Mouse (Mus musculus) spleen, postnatal 36 days (tissue): ENCODE measurements around the gene Trub2.

Experiments
- DNase-seq, 2 experiments: peaks; one replicate each; pipeline ENCODE4 v3.0.0; 2022; ENCODE audit warnings: low spot score in 2 of 2, mixed read lengths in 1 of 2

The Trub2 gene

DNA sequence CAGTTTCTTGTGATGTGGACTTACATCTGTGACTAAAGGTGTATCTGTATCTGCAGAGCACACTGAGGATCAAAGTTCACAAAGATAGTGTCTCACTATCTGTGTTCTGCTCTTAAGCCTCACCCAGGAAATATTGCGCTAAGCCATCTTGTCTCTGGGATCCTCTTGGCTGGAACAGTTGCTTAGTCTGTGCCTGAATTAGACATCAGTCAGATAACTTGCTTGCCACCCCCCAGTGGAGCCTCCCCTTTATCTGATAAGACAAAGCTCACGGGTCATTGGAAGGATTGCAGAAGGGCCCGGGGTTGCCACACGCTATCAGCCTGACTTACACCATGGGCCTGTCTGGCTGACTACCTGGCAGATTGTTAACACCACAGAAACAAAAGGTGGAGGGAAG is 15.0 kb downstream of the Trub2 start:
- no peak for DNase-seq

DNA sequence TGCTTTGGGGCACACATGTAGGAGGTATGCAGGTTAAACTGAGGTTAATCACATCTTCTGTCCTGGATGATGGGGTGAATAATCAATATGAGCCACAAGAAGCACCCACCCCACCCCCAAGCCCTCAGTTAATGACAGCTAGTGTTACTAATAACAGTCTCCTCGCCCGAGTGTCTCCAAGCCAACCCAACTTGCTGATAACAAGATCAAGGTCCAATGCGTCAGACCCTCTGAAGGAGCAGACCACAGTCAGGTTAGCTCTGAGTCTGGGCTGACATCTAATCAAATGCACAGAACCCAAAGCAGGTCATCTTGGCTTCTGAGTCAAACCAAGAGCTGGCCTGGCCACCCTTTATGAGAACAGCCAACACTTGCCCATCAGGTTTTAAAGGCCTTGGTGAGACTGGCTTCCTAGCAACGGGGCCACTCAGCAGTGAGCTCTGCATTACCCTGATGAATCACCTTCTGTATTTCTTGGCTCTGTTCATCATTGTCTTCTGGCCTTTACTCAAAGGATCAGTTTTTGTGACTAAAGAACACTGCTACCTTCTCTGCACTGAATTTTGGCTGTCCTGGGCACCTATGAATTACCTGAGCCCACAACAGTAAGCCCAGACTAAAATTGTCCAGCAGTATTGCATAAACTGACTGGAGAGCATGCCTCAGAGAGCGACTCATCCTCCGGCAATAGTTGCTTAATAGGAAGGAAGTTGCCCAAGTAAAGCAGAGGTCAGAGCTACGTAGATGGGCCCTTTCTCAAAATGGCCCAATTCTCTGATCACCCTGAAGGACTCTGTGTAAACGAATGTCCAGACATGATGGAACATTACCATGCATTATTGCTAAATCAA is 16.5 kb downstream of the Trub2 start:
- DNase-seq: no peak

DNA sequence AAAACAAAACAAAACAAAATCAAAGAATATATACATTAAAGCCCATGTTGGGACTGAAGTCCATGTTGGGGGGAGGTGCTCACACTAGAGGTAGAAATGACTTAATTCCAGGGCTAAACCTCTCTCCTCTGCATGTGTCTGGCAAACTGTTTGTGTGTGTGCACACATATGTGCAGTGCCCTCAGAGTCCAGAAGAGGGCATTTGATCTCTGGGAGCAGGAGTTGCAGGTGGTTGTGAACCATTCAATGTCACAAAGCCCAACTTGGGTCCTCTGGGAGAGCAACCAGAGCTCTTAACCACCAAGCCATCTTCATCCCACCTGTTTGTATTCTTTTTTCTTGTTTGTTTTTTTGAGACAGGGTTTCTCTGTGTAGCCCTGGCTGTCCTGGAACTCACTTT is 18.1 kb downstream of the Trub2 start:
- no peak for DNase-seq

DNA sequence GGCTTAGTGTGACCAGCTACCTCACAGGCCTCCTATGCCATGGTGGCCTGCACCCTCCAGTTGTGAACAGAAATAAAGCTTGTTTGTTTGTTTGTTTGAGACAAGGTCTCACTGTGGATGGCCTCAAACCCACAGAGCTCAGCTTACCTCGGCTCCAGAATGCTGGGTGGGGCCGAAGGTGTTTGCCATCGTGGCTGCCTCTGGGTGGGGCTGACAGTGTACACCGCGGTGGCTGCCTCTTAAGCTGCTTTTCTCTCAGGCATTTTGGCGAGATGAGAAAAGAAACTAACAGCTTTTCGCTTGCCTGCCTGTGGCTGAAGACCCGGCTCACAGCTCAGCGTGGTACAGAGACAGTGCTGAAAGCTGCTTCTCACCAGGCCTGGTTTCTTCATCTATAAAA is 19.4 kb downstream of the Trub2 start:
- no peak for DNase-seq

DNA sequence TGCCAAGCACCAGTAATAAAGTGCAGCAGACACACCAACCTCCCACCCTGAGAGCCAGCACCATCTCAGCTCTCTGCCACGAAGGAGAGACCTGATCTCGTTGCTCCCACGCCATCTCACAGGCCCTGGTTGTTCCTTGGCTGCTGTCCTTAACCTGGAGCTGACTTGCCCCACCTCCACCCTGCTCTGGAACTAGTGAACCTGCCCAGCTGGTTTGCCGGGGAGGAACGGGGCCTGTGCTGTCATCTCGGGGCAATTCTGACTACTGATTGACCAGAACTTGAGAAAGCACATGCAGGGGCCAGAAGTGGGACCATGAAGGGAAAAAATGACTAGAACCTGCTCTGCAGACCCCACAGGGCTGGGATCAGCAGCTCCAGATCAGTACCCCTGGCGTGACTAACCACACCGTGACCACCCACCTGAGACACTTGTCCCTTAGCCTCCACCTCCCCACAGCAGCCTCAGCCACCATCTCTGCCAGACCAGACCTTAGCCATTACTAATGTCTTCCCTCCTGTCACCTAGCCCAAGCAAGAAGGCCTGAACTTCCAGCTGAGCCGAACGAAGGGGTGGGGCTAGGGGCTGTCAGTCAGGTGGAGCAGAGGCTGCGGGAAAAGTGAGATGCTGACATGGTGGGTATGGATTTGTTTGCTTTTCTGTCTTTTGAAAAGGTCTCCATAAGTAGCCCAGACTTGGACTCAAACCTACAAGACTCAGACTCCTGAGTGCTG is 20.2 kb downstream of the Trub2 start:
- no peak for DNase-seq

DNA sequence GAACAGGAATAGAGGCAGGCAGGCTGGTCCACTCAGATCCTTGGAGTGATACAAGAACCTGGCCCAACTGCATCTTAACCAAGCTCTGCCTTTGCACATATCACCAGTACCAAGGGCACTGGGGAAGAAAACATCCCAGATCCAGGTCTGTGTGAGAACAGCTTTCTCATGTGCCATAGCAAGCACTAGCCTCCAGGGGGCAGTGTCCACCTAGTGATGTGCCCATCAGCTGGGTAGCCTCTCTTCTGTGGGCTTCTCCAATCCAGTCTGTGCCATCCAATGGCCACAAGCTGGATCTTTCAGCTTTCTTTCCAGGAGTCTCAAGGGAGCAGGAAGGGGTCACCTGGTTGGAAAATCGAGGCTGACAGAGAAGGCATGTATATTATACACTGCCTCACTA is 23.5 kb downstream of the Trub2 start:
- DNase-seq: peak; percentile 26 to 44

DNA sequence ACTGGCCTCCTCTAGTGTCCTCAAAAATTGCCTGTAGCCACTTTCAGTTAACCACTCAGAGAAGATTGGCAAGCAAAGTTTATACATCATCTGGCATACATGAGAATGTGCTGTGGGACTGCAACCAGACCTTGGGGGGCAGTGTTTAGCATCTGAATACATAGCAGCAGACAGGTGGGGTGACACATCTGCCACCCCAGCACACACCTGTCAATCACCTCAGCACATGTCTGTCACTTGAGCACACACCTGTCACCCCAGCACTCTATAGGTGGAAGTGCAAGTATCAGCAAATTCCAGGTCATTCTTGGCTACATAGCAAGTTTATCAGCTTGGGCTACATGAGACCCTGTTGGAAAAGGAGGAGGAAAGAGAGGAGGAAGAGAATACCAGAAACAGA is 32.6 kb downstream of the Trub2 start:
- no peak for DNase-seq

DNA sequence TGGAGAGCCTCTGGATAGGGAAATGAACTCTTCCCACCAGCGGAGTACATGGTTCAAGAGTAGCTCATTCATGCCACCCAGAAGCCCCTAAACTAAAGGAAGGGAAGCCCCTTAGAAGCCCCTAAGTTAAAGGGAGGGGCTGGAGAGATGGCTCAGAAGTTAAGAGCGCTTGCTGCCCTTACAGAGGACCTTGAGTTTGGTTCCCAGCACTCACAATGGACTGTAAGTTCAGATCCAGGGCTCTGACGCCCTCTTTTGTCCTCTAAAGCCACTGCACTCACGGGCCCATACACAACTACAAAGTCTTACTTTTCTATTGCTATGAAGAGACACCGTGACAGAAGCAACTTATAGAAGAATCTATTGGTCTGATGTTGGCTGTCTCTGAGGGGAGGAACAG is 35.9 kb downstream of the Trub2 start:
- DNase-seq: no peak

DNA sequence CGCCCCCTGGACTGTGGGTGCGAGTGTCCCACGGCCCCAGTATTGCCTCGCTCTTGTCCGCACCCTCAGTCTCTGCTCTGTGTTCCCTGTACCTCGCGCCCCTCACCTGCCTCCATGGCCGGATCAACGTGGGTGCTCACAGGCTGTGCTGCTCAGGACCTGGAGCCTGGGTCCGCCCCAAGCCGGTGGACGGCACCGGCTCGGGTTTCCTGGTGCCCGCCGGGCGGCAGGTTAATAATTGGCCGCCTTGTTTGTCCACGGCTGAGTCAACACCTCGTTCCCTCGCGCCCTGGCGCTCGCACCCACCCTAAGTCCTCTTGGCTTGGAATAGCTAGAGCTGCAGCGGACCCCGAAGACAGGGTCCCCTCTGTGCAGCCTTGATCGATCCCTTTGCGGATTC is 36.8 kb downstream of the Trub2 start, which contains the start of gene Gm13420:
Gene Gm13420 (minus strand): TSS at position 189 of the 400 bp plus-strand sequence.
- DNase-seq: no peak

DNA sequence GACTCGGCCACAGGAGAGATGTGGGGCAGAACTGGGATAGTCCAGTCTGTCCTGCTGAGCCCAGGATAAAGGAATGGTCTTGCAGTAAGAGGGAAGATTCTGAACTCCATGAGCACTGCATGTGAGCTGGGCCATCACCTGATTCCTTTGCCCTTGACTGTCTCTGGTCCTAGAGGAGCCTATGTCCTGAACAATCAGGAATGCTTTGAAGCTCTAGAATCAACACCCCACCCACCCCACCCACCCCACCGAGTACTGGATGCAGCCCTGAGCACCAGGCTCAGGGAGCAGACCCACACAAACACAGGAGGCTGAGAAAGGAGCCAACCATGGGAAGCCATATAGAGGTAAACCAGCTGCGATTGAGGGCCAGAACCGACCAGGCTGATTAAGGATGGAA is 39.8 kb downstream of the Trub2 start:
- no peak for DNase-seq

DNA sequence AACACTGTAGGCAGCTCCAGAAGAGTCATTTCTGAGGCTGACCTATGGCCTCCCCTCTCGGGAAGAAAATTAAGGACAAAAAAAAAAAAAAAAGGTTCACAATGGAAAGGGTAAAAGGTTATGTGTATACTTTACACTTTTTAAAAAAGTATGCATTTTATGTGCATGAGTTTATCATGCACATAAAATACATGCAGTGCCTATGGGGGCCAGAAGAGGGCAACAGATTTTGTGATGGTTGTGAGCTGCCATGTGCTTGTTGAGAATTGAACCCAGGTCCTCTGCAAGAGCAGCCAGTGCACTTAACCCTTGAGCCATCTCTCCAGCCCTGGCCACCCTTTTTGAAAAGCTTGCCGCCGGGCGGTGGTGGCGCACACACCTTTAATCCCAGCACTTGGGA is 40.5 kb downstream of the Trub2 start:
- DNase-seq: no peak

DNA sequence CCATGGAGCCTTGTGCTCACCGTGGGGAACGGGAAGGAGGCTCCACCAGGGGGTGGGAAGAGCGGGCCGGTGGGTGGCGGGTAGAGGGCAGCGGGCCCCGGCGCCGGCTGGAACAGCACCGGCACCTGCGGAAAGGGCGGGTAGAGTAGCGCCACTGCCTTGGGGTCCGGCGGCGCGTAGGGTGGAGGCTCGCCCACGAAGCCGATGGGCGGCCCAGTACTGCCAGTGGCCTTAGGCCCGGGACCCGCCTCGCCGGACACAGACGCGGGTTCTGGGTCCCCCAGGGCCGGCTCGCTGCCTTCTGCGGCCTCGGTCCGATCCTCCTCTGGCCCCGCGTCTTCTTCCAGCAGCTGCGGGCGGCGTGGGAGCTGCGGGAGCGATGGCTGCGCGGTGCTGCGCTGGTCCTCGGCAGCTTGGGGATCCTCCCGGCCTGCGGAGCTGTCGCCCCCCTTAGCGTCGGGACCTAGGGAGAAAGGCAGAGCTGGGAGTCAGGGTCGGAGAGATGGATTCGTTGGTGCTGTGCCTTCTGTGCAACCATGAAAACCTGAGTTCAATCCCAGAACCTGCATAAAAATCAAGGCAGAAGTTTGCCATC is 41.0 kb downstream of the Trub2 start:
- no peak for DNase-seq

DNA sequence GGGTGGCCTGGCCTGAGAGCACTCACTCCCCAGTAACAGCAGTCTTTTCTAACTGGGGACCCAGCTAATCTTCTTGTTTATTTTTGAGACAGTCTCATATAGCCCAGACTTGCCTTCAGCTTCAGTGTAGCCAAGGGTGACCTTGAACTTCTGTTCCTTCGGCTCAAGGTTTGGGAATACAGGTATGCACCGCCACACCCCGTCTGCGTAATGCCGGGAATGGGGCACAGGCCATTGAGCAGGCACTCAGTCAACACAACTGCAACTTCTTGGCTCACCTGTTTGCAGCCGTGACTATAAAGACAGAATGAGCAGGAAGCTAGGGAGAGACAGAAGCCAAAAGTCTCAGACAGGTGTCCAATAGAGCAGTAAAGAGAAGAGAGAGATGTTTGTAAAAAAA is 44.0 kb downstream of the Trub2 start:
- no peak for DNase-seq

DNA sequence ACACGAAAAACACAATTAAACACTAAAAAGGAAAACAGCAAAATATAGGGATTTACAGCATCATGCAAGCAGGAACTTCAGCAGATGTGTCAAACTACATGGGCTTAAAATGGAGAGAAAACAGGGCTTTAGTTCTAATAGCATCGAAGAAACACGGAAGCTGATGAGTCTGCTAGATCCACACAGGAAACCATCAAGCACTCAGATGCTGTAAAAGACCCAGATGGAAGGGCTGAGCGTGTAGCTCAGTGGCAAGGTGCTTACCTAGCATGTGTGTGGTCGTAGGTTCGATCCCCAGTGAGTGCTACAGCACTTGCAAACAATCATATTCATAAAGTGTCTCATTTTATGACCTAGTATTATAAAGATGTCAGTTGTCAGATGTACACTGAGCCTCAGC is 47.1 kb downstream of the Trub2 start:
- no peak for DNase-seq

DNA sequence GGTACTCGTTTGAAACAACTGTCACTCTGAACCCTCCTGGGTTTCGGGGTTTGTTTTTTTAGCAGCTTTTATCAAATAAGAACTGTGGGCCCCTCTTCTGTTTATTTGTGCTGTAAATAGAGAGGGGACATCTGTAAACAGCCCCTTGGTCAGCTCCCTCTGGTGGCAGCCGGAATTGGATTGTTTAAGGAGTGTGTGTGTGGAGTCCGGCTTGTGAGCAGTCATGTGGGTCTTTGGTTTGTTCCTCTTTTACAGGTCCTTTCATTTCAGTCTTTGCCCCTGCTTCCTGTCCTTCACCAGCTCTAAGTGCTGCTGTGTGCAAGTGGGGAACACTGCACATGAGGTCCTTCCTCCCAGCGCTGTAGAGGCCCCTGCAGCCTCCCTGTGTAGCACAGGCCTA is 48.9 kb downstream of the Trub2 start:
- peak; percentile 75 to 80 for DNase-seq

DNA sequence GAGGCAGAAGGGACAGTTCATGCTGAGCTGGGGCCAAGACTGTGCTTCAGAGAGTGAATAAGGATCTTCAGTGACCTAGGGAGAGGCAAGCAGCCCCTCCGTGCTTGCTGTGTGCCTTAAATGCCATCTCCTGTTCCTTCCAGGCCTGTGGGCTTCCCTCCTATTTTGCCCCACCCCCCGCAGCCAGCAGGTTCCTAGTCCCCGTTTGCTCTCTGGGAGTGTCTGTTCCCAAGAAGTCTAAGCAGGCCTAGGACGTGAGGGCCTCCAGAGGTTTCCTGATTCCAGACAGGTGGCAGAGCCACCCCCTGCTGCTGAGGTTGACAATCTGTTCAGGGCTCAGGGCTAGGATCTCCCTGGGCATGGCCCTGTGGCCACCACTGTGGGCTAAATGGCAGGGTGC is 49.5 kb downstream of the Trub2 start:
- DNase-seq: no peak

DNA sequence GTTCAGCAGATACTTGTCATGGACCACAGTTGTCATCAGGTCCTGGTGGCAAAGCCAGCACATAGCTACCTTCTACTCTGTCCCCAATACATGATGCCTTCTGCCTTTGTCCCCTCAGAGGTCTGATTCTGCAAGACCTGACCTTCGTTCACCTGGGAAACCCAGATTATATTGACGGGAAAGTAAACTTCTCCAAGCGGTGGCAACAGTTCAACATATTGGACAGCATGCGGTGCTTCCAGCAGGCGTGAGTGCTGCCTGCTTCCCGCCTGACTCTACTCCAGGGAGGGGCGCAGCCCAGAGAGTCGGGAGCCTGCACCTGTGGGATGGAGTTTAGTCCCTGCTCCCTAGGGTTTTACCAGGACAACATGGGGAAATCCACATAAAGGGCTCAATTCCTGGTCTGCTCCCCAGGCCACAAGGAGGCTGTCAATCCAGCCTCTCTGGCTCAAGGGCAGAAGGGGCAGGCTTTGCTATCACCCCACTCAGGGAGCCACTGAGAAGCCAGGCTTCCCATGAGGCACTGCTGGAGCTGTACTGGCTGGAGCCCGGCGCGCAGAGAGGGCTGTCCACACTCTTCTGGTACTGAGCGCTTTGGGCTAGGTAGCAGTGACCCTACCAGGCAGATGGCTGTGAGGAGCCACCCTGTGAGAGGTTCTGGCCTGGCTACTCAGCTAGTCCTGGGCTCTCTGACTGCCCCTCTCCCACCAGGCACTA is 50.9 kb downstream of the Trub2 start:
- no peak for DNase-seq

DNA sequence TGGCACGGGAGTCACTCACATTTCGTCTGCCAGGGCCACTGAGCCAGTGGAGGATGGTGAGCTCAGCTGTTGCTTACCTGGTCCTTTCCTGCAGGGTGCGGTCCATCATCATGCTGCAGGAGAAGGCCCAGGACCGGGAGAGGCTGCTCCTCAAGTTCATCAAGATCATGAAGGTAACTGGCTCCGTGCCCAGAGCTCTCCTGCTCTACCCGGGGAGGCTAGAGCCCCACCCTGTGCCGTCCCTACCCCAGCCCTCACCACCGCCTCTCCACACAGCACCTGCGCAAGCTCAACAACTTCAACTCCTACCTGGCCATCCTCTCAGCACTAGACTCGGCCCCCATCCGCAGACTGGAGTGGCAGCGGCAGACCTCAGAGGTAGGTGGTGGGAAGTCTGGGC is 52.6 kb downstream of the Trub2 start:
- no peak for DNase-seq

DNA sequence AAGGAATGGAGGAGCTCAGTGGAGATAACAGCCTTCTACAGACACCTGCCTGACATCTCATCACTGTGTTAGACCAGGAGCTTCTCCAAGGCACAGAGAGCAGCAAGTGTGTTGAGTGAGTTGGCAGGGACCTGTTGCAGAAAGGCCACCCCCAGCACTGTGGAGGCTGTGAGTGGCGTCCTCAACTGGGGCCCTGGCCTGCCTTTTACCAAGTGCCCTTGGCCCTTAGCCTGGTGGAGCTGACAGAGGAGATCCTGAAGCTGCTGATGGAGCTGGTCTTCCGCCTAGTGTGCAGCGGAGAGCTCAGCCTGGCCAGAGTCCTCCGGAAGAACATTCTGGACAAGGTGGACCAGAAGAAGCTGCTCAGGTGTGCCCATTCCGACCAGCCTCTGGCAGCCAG is 55.0 kb downstream of the Trub2 start:
- DNase-seq: no peak

DNA sequence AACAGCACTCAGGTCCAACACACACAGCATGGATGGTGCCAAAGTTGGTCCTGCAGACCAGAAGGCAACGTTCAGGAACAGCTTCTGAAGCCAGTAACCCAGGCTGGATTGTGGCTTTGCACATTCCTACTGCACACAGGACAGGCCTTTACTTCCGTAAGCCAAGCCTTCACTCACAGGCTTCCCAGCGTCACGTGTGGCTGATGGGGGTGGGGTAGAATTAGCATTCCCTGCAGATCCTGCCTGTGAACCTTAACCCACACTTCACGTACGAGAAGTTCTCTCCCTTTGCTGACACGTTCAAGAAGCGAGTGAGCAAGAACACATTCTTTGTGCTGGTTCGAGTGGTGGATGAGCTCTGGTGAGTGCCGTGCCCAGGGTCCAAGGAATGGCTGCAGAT is 55.7 kb downstream of the Trub2 start:
- DNase-seq: no peak

DNA sequence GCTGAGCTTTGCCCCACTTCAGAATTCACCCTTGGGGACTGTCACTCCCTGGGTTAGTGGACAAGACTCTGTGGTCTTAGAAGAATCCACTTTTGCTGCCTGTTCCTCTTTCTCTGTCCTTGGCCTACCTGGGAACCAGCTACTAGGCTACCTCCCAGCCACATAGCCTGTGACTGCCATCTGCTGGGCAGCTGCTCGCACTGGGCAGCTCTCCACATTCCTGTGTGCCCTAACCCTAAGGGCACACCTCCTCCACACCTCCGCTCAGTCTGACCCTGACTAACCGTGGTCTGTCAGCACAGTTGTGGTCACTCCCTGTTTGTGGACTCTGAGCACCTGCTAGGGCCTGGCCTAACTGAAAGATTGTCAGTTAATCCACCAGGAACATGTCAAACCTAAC is 56.8 kb downstream of the Trub2 start:
- peak; percentile 36 for DNase-seq

DNA sequence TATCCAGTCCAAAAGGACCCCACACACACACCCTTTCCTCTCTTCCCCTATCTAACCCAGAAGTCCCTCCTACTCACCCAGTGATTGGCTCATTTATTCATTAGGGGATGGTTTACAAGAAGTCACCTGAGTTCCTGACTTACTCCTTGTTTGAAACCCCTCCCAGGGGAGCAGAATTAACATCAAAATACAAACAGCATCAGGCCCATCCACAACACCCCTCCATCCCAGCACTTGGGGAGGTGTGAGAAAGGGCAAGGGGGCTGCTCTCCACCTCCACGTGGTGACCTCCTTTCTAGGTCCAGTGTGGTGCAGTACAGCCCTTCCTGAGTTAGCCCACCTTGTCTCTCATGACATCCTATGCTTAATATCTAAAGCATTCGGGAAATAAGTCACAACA is 58.8 kb downstream of the Trub2 start:
- DNase-seq: no peak
